Comparison of ENCODE assay signal across 8 mouse cellular contexts in genomic region chr3:36613202-36613907, GRCm38 (mm10). TPM values are rescaled to one million over a fixed set of nuclear protein-coding genes. Genes with fewer than 3 reads are reported as not detected.
DNase-seq lines count a peak whose midpoint lies in the region; ATAC-seq and TF ChIP-seq lines count a peak whose summit lies in the region.

TSS of gene Bbs7 (minus strand) at chr3:36613477.

- H3K4me3 ChIP-seq in bone marrow, adult 2 months (replicated peaks; ENCODE audit: control insufficient read depth, low read depth, low read length): peak within 1 kb of the TSS; percentile 63
- peak within 1 kb of the TSS; percentile 78 for H3K4me3 ChIP-seq in embryonic facial prominence, embryonic 14.5 days (ENCODE audit: low read depth, low read length)
- peak within 1 kb of the TSS; percentile 66 for H3K4me3 ChIP-seq in heart, adult 2 months
- peak within 1 kb of the TSS; percentile 91 for H3K4me3 ChIP-seq in kidney, adult 2 months (ENCODE audit: insufficient read depth, low read depth, low read length)
- peak within 1 kb of the TSS; percentile 65 for H3K4me3 ChIP-seq in limb, embryonic 11.5 days (ENCODE audit: low read depth, low read length)
- peak within 1 kb of the TSS; percentile 66 for H3K4me3 ChIP-seq in midbrain, embryonic 13.5 days (replicated peaks)
- H3K4me3 ChIP-seq in small intestine, adult 2 months (ENCODE audit: low read depth, low read length): peak within 1 kb of the TSS; percentile 61

- DNase-seq in 3T3-L1 (ENCODE audit: low read depth, low spot score): peak; percentile 95
- peak; percentile 99 for DNase-seq in embryonic facial prominence, embryonic 14.5 days (ENCODE audit: low spot score)
- DNase-seq in heart, adult 2 months: peak; percentile 90 to 93
- peak; percentile 97 for DNase-seq in kidney, adult 2 months
- DNase-seq in limb, embryonic 11.5 days (ENCODE audit: low spot score): peak; percentile 98

- ATAC-seq in embryonic facial prominence, embryonic 14.5 days (ENCODE audit: low read depth): peak; percentile 99
- peak; percentile 99 for ATAC-seq in limb, embryonic 11.5 days (ENCODE audit: insufficient number of reproducible peaks, low FRiP score, low TSS enrichment, low read depth)
- ATAC-seq in midbrain, embryonic 13.5 days: peak; percentile 100

- intact Hi-C loops in heart, adult 2 months (cut with DNase I): no loop called here

- 3% methylated on average over 38 of the region's 38 CpGs for WGBS in bone marrow, adult 2 months
- 4% methylated on average over 32 of the region's 38 CpGs for WGBS in embryonic facial prominence, embryonic 14.5 days
- WGBS in heart, adult 2 months: 4% methylated on average over 37 of the region's 38 CpGs
- WGBS in kidney, adult 2 months: 4% methylated on average over 38 of the region's 38 CpGs
- WGBS in limb, embryonic 11.5 days: 4% methylated on average over 38 of the region's 38 CpGs
- WGBS in midbrain, embryonic 13.5 days: 4% methylated on average over 38 of the region's 38 CpGs
- 2% methylated on average over 38 of the region's 38 CpGs for WGBS in small intestine, adult 2 months

- TF ChIP-seq EP300 in heart, adult 2 months (IDR thresholded peaks at IDR 0.05; ENCODE audit: insufficient read depth, low read depth, low read length): no peak

- H3K27ac ChIP-seq in bone marrow, adult 2 months (ENCODE audit: control insufficient read depth, insufficient read depth, low read depth, low read length, poor library complexity): no peak within 1 kb of the TSS; the same call in 1 of the 2 replicates
- no peak within 1 kb of the TSS; the same call in 1 of the 2 replicates for H3K27ac ChIP-seq in embryonic facial prominence, embryonic 14.5 days (replicated peaks; ENCODE audit: low read depth, low read length)
- H3K27ac ChIP-seq in heart, adult 2 months: peak within 1 kb of the TSS; percentile 62
- peak within 1 kb of the TSS; percentile 22 for H3K27ac ChIP-seq in kidney, adult 2 months (ENCODE audit: insufficient read depth, low read depth, low read length)
- H3K27ac ChIP-seq in limb, embryonic 11.5 days (replicated peaks; ENCODE audit: low read depth, low read length): no peak within 1 kb of the TSS
- peak within 1 kb of the TSS; percentile 74 for H3K27ac ChIP-seq in midbrain, embryonic 13.5 days
- no peak within 1 kb of the TSS for H3K27ac ChIP-seq in small intestine, adult 2 months (ENCODE audit: insufficient read depth, low read depth, low read length)

- peak within 1 kb of the TSS; percentile 83 for H3K9ac ChIP-seq in embryonic facial prominence, embryonic 14.5 days (ENCODE audit: low read depth, low read length)
- H3K9ac ChIP-seq in heart, adult 2 months (ENCODE audit: low read depth, low read length): peak within 1 kb of the TSS; percentile 79
- H3K9ac ChIP-seq in limb, embryonic 11.5 days (ENCODE audit: low read length): peak within 1 kb of the TSS; percentile 75
- peak within 1 kb of the TSS; percentile 82 for H3K9ac ChIP-seq in midbrain, embryonic 13.5 days (replicated peaks)

- no peaks in the 10 kb centered on the region for H3K27me3 ChIP-seq in embryonic facial prominence, embryonic 14.5 days (replicated peaks; ENCODE audit: control insufficient read depth, insufficient read depth, low read length)
- no peaks in the 10 kb centered on the region for H3K27me3 ChIP-seq in heart, adult 2 months (ENCODE audit: control insufficient read depth, insufficient read depth, low read length)
- H3K27me3 ChIP-seq in kidney, adult 2 months (replicated peaks; ENCODE audit: control insufficient read depth, insufficient read depth, low read length): no peaks in the 10 kb centered on the region
- no peaks in the 10 kb centered on the region for H3K27me3 ChIP-seq in limb, embryonic 11.5 days (ENCODE audit: control insufficient read depth, insufficient read depth, low read length)
- no peaks in the 10 kb centered on the region for H3K27me3 ChIP-seq in midbrain, embryonic 13.5 days
- H3K27me3 ChIP-seq in small intestine, adult 2 months (ENCODE audit: control insufficient read depth, insufficient read depth, low read length): no peaks in the 10 kb centered on the region

- H3K4me2 ChIP-seq in embryonic facial prominence, embryonic 14.5 days (ENCODE audit: low read depth, low read length): peak within 1 kb of the TSS; percentile 74
- peak within 1 kb of the TSS; percentile 69 for H3K4me2 ChIP-seq in limb, embryonic 11.5 days (ENCODE audit: low read depth, severe bottlenecking)
- H3K4me2 ChIP-seq in midbrain, embryonic 13.5 days (replicated peaks): peak within 1 kb of the TSS; percentile 69

- H3K79me2 ChIP-seq in heart, adult 2 months (replicated peaks; ENCODE audit: control insufficient read depth, insufficient read depth, low read length): no peaks in the 10 kb centered on the region

- TF ChIP-seq POLR2A in bone marrow, adult 2 months (IDR thresholded peaks at IDR 0.05; ENCODE audit: borderline replicate concordance, control insufficient read depth, low read depth, low read length): no peak
- peak; percentile 60; the same call in 1 of the 2 replicates for TF ChIP-seq POLR2A in heart, adult 2 months (IDR thresholded peaks at IDR 0.05; ENCODE audit: insufficient read depth, low read depth, low read length)
- TF ChIP-seq POLR2A in kidney, adult 2 months (IDR thresholded peaks at IDR 0.05; ENCODE audit: low read depth, low read length): peak; percentile 30
- TF ChIP-seq POLR2A in small intestine, adult 2 months (IDR thresholded peaks at IDR 0.05; ENCODE audit: low read depth, low read length): no peak

- H3K9me3 ChIP-seq in embryonic facial prominence, embryonic 14.5 days (ENCODE audit: control insufficient read depth, low read length): no peaks in the 10 kb centered on the region
- no peaks in the 10 kb centered on the region for H3K9me3 ChIP-seq in limb, embryonic 11.5 days (ENCODE audit: control insufficient read depth, low read length)
- H3K9me3 ChIP-seq in midbrain, embryonic 13.5 days: no peaks in the 10 kb centered on the region

- H3K4me1 ChIP-seq in bone marrow, adult 2 months (ENCODE audit: control insufficient read depth, insufficient read depth, low read length): no peaks in the 10 kb centered on the region
- H3K4me1 ChIP-seq in embryonic facial prominence, embryonic 14.5 days (ENCODE audit: control insufficient read depth, insufficient read depth, low read length): 0 out of 2 replicates have a peak, but pooled peaks cover 2% of the 10 kb centered on the region
- peaks cover 3% of the 10 kb centered on the region for H3K4me1 ChIP-seq in heart, adult 2 months (ENCODE audit: control insufficient read depth, insufficient read depth, low read length)
- H3K4me1 ChIP-seq in kidney, adult 2 months (ENCODE audit: control insufficient read depth, insufficient read depth, low read length): peaks cover 3% of the 10 kb centered on the region; the same call in 1 of the 2 replicates
- no peaks in the 10 kb centered on the region for H3K4me1 ChIP-seq in limb, embryonic 11.5 days (ENCODE audit: control insufficient read depth, insufficient read depth, low read length)
- peaks cover 11% of the 10 kb centered on the region for H3K4me1 ChIP-seq in midbrain, embryonic 13.5 days (replicated peaks)
- peaks cover 6% of the 10 kb centered on the region for H3K4me1 ChIP-seq in small intestine, adult 2 months (ENCODE audit: control insufficient read depth, insufficient read depth, insufficient read length, low read length)

- TF ChIP-seq CTCF in bone marrow, adult 2 months (IDR thresholded peaks at IDR 0.05; ENCODE audit: control insufficient read depth, insufficient read depth, low read length): no peak
- TF ChIP-seq CTCF in heart, adult 2 months (IDR thresholded peaks at IDR 0.05): no peak
- no peak for TF ChIP-seq CTCF in kidney, adult 2 months (conservative IDR thresholded peaks at IDR 0.05; ENCODE audit: insufficient read depth, insufficient read length, low read depth, low read length)
- no peak for TF ChIP-seq CTCF in small intestine, adult 2 months (IDR thresholded peaks at IDR 0.05; ENCODE audit: extremely low read depth, insufficient read length, insufficient replicate concordance, low read depth, low read length)

- peaks cover 5% of the 10 kb centered on the region; the same call in 1 of the 2 replicates for H3K36me3 ChIP-seq in embryonic facial prominence, embryonic 14.5 days (ENCODE audit: control insufficient read depth, insufficient read depth, low read length)
- H3K36me3 ChIP-seq in heart, adult 2 months (ENCODE audit: control insufficient read depth, insufficient read depth, low read length): no peaks in the 10 kb centered on the region
- no peaks in the 10 kb centered on the region; the same call in 1 of the 2 replicates for H3K36me3 ChIP-seq in kidney, adult 2 months (ENCODE audit: control insufficient read depth, insufficient read depth, low read length)
- H3K36me3 ChIP-seq in limb, embryonic 11.5 days (ENCODE audit: control insufficient read depth, insufficient read depth, low read length): no peaks in the 10 kb centered on the region
- H3K36me3 ChIP-seq in midbrain, embryonic 13.5 days: no peaks in the 10 kb centered on the region
- H3K36me3 ChIP-seq in small intestine, adult 2 months (ENCODE audit: control insufficient read depth, insufficient read depth, low read length): no peaks in the 10 kb centered on the region

RNA-seq across cellular contexts. Expression of gene Bbs7, which starts in this region (rescaled TPM):
- 1.7 and 1.9 TPM in 2 replicates for polyA plus RNA-seq in bone marrow, adult 2 months (2011; ENCODE audit: insufficient read depth, insufficient read length, low replicate concordance, missing spikeins)
- polyA plus RNA-seq in embryonic facial prominence, embryonic 14.5 days (2014; fragmentation: Nextera tagmentation; extraction: Ambion mirVana): 14.9 and 15.5 TPM in 2 replicates
- total RNA-seq in heart, adult 2 months (2021): 1 to 10 TPM; 4.9 to 6.8 TPM
- polyA plus RNA-seq in heart, adult 2 months (2012; rRNA removed): 1.6 and 3.9 TPM in 2 replicates
- 4.1 and 4.6 TPM in 2 replicates for polyA plus RNA-seq in kidney, adult 2 months (2012; rRNA removed)
- polyA plus RNA-seq in limb, embryonic 11.5 days (2014; fragmentation: Nextera tagmentation; extraction: Ambion mirVana): 18.1 and 20.8 TPM in 2 replicates
- 22.1 and 22.3 TPM in 2 replicates for polyA plus RNA-seq in midbrain, embryonic 13.5 days (2015; fragmentation: Nextera tagmentation; extraction: Ambion mirVana)
- polyA plus RNA-seq in small intestine, adult 2 months (2012; rRNA removed): 0.18 and 0.24 TPM in 2 replicates

Comparison
In these comparisons a context has a peak if more than half of its experiments do, and no peak if none do; other contexts are left out.
1. H3K27ac ChIP-seq: peak in heart, adult 2 months (single experiment), kidney, adult 2 months (single experiment) and midbrain, embryonic 13.5 days (single experiment); none in bone marrow, adult 2 months (single experiment), embryonic facial prominence, embryonic 14.5 days (single experiment), limb, embryonic 11.5 days (single experiment) and small intestine, adult 2 months (single experiment).
2. POLR2A ChIP-seq: peak in heart, adult 2 months (single experiment) and kidney, adult 2 months (single experiment); none in bone marrow, adult 2 months (single experiment) and small intestine, adult 2 months (single experiment).
3. Peak in every context shown above with its lines, with median percentiles within 50 percentile points of each other: DNase-seq, H3K4me3 ChIP-seq, ATAC-seq, H3K4me2 ChIP-seq and H3K9ac ChIP-seq.